Mouse (Mus musculus): ENCODE measurements around the gene Gm20807.
"Not testable (repeated sequence)": the region's sequence is repeated elsewhere in the genome, so short reads cannot be mapped to it uniquely, and the experiment has no call there.

The Gm20807 gene

GRCm38 (mm10) chrY:13042591-13042990 lies at the start of gene Gm20807:
Gene Gm20807, plus strand, starts transcription at chrY:13042891.
- in situ Hi-C loops (cut with MboI, MseI): not testable (repeated sequence)
